Mouse (Mus musculus) ES-Bruce4 (cell line): ENCODE measurements around the gene Auts2.

Experiments used
- CTCF ChIP-seq: IDR thresholded peaks from one replicate; pipeline ENCODE4 v1.8.1; 2011; ENCODE audit warnings: low read depth, low read length
- EP300 ChIP-seq: IDR thresholded peaks from 2 replicates; pipeline ENCODE4 v1.6.1; 2011; ENCODE audit warnings: low read depth, low read length; ENCODE audit not compliant: insufficient read depth

GRCm38 (mm10) chr5:132307000-132307399, 236.1 kb downstream of the Auts2 start:
- TF ChIP-seq CTCF (no peak), EP300 (no peak)
